Mouse (Mus musculus) lung, postnatal 0 days (tissue): ENCODE results near the gene Ctnna3. TPM values are rescaled to one million over a fixed set of nuclear protein-coding genes. Genes with fewer than 3 reads are reported as not detected.

Source experiments
- ATAC-seq: fragments of 200-750 bp; cut with Nextera tagmentation; 2 replicates; pipeline ENCODE4 v1.8.0; 2017; ENCODE audit warnings: moderate library complexity
- DNase-seq: peaks from one replicate; pipeline ENCODE4 v3.0.0-alpha.2; 2016; ENCODE audit warnings: low spot score
- H3K27ac ChIP-seq: fragments of 300-500 bp; sonication (generic); 2 replicates; pipeline ENCODE4 v1.5.1; 2014; ENCODE audit warnings: antibody characterized with exemption, mild to moderate bottlenecking, low read length, mixed read lengths
- H3K27me3 ChIP-seq: fragments of 300-500 bp; sonication (generic); replicated peaks from 2 replicates; pipeline ENCODE4 v1.6.1; 2014; ENCODE audit warnings: low read length, mixed read lengths; ENCODE audit not compliant: insufficient read depth
- H3K36me3 ChIP-seq: fragments of 300-500 bp; sonication (generic); 2 replicates; pipeline ENCODE4 v1.6.1; 2014; ENCODE audit warnings: low read length, mixed read lengths; ENCODE audit not compliant: insufficient read depth
- H3K4me1 ChIP-seq: fragments of 300-500 bp; sonication (generic); 2 replicates; pipeline ENCODE4 v1.6.1; 2014; ENCODE audit warnings: antibody characterized with exemption, low read depth, low read length, mixed read lengths; ENCODE audit not compliant: insufficient read depth
- H3K4me2 ChIP-seq: fragments of 300-500 bp; sonication (generic); replicated peaks from 2 replicates; pipeline ENCODE4 v1.6.1; 2014; ENCODE audit warnings: low read depth, mild to moderate bottlenecking, low read length, moderate library complexity, mixed read lengths
- H3K4me3 ChIP-seq: fragments of 300-500 bp; sonication (generic); 2 replicates; pipeline ENCODE4 v1.5.1; 2014; ENCODE audit warnings: low read depth, low read length
- H3K9ac ChIP-seq: fragments of 300-500 bp; sonication (generic); replicated peaks from 2 replicates; pipeline ENCODE4 v1.6.1; 2014; ENCODE audit warnings: low read depth, mild to moderate bottlenecking
- H3K9me3 ChIP-seq: fragments of 300-500 bp; sonication (generic); 2 replicates; pipeline ENCODE4 v1.6.1; 2016; ENCODE audit warnings: low read length, mixed read lengths
- CTCF ChIP-seq: IDR thresholded peaks from 2 replicates; pipeline ENCODE4 v1.5.1; 2016; ENCODE audit warnings: antibody characterized with exemption, mild to moderate bottlenecking
- EP300 ChIP-seq: IDR thresholded peaks from 2 replicates; pipeline ENCODE4 v1.6.1; 2016; ENCODE audit warnings: antibody characterized with exemption, mild to moderate bottlenecking, control low read depth
- WGBS: fragments of 180-500 bp; shearing (Covaris S2); extraction: QIAGEN DNeasy Blood & Tissue Kit; methylation state at CpG from one replicate; pipeline ENCODE4 v1.1.7; 2014; 5-methylcytosine and 5-hydroxymethylcytosine counted together
- polyA plus RNA-seq: library from polyadenylated mRNA; unstranded; fragments of >200 nt; fragmentation: Nextera tagmentation; extraction: Ambion mirVana; gene quantifications from 2 replicates; pipeline ENCODE4 v1.2.1, GENCODE M21; 2015

Gene Ctnna3
- polyA plus RNA-seq, 1 experiment from 2014 or later = 0.19 TPM

- TF ChIP-seq CTCF = no peak
- TF ChIP-seq EP300 = no peak
- Histone ChIP-seq H3K4me3 (no peak overlapping the region), H3K4me1 (no peaks in the 10 kb centered on the region), H3K27me3 (no peaks in the 10 kb centered on the region), H3K36me3 (no peaks in the 10 kb centered on the region), H3K9me3 (no peaks in the 10 kb centered on the region), H3K4me2 (0 out of 2 replicates have a peak overlapping the region, but pooled peaks have one; percentile 27), H3K9ac (no peak overlapping the region), H3K27ac (no peak overlapping the region)
- 49% methylated on average over 20 of the region's 20 CpGs for WGBS
- DNase-seq (peak; percentile 61), ATAC-seq (peak; percentile 79)
Observed at GRCm38 (mm10) chr10:63784808-63785535, 355.1 kb downstream of the Ctnna3 start.

- H3K4me1 ChIP-seq = no peaks in the 10 kb centered on the region
- H3K9me3 ChIP-seq = no peaks in the 10 kb centered on the region
- no peaks in the 10 kb centered on the region for H3K27me3 ChIP-seq
- no peak for DNase-seq
- TF ChIP-seq EP300 = no peak
- TF ChIP-seq CTCF = no peak
- no peak overlapping the region for H3K27ac ChIP-seq
- no peak overlapping the region for H3K4me2 ChIP-seq
- no peak overlapping the region for H3K9ac ChIP-seq
- no peaks in the 10 kb centered on the region for H3K36me3 ChIP-seq
- ATAC-seq = no peak
- 84% methylated on average over 7 of the region's 7 CpGs for WGBS
- H3K4me3 ChIP-seq = no peak overlapping the region
Observed at GRCm38 (mm10) chr10:63786390-63786789, 356.5 kb downstream of the Ctnna3 start.

- DNase-seq (no peak), ATAC-seq (no peak)
- 81% methylated on average over 6 of the region's 6 CpGs for WGBS
- no peak overlapping the region for H3K4me3 ChIP-seq
- no peaks in the 10 kb centered on the region for H3K9me3 ChIP-seq
- H3K36me3 ChIP-seq = no peaks in the 10 kb centered on the region
- TF ChIP-seq CTCF = no peak
- no peak for TF ChIP-seq EP300
- no peaks in the 10 kb centered on the region for H3K4me1 ChIP-seq
- H3K4me2 ChIP-seq = no peak overlapping the region
- no peak overlapping the region for H3K9ac ChIP-seq
- no peaks in the 10 kb centered on the region for H3K27me3 ChIP-seq
- H3K27ac ChIP-seq = no peak overlapping the region
Observed at GRCm38 (mm10) chr10:63803909-63804308, 374.0 kb downstream of the Ctnna3 start.

GRCm38 (mm10) chr10:63805551-63805950 is 375.7 kb downstream of the Ctnna3 start:
- H3K4me2 ChIP-seq = no peak overlapping the region
- no peak overlapping the region for H3K4me3 ChIP-seq
- ATAC-seq (no peak), DNase-seq (no peak)
- H3K27me3 ChIP-seq = no peaks in the 10 kb centered on the region
- H3K9ac ChIP-seq = no peak overlapping the region
- no peak for TF ChIP-seq CTCF
- no peak for TF ChIP-seq EP300
- H3K9me3 ChIP-seq = no peaks in the 10 kb centered on the region
- H3K4me1 ChIP-seq = no peaks in the 10 kb centered on the region
- WGBS = 82% methylated on average over 6 of the region's 6 CpGs
- no peak overlapping the region for H3K27ac ChIP-seq
- no peaks in the 10 kb centered on the region for H3K36me3 ChIP-seq

GRCm38 (mm10) chr10:63806254-63806653 is 376.4 kb downstream of the Ctnna3 start:
- TF ChIP-seq CTCF (no peak), EP300 (no peak)
- DNase-seq = no peak
- no peaks in the 10 kb centered on the region for H3K4me1 ChIP-seq
- no peak overlapping the region for H3K4me2 ChIP-seq
- H3K4me3 ChIP-seq = no peak overlapping the region
- H3K9me3 ChIP-seq = no peaks in the 10 kb centered on the region
- no peaks in the 10 kb centered on the region for H3K36me3 ChIP-seq
- no peaks in the 10 kb centered on the region for H3K27me3 ChIP-seq
- 54% methylated on average over 1 of the region's 1 CpGs for WGBS
- ATAC-seq = no peak
- H3K9ac ChIP-seq = no peak overlapping the region
- H3K27ac ChIP-seq = no peak overlapping the region

- WGBS = 14% methylated on average over 9 of the region's 9 CpGs
- Histone ChIP-seq H3K4me2 (no peak overlapping the region), H3K4me3 (no peak overlapping the region), H3K27me3 (no peaks in the 10 kb centered on the region), H3K36me3 (no peaks in the 10 kb centered on the region), H3K4me1 (no peaks in the 10 kb centered on the region), H3K27ac (no peak overlapping the region), H3K9me3 (no peaks in the 10 kb centered on the region), H3K9ac (no peak overlapping the region)
- no peak for DNase-seq
- no peak for TF ChIP-seq CTCF
- TF ChIP-seq EP300 = no peak
- no peak for ATAC-seq
Observed at GRCm38 (mm10) chr10:63810043-63810617, 380.2 kb downstream of the Ctnna3 start.
